Mouse (Mus musculus) right cerebral cortex, postnatal 14 days (tissue): ENCODE results near the gene Fgfr2.

ENCODE experiments used
- DNase-seq: peaks from one replicate; pipeline ENCODE4 v3.0.0; 2022

Fgfr2 gene

GRCm38 (mm10) chr7:130654562-130654961, 2468.6 kb downstream of the Fgfr2 start:
- DNase-seq = no peak

- no peak for DNase-seq
Observed at GRCm38 (mm10) chr7:130653036-130653555, 2470.1 kb downstream of the Fgfr2 start.

GRCm38 (mm10) chr7:130650621-130651020, 2472.5 kb downstream of the Fgfr2 start:
- DNase-seq = no peak

- no peak for DNase-seq
Observed at GRCm38 (mm10) chr7:130649257-130649656, 2473.9 kb downstream of the Fgfr2 start.

DNA sequence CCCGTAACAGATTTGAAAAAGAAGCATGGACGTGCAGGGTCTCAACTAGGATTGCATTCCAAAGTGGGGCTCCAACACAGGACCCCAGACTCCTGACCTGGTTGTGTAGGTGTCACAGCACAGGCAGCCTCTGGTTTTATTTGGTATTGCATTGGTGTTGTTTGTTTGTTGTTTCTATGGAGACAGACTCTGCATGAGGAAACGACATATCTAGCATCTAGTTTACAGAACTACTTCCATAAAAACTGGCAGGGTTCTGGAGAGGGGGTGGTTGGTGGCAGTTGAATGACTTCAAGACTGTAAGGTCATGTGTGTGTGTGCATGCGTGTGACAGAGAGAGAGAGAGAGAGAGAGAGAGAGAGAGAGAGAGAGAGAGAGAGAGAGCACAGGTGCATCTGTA, 2475.1 kb downstream of the Fgfr2 start:
- no peak for DNase-seq

DNA sequence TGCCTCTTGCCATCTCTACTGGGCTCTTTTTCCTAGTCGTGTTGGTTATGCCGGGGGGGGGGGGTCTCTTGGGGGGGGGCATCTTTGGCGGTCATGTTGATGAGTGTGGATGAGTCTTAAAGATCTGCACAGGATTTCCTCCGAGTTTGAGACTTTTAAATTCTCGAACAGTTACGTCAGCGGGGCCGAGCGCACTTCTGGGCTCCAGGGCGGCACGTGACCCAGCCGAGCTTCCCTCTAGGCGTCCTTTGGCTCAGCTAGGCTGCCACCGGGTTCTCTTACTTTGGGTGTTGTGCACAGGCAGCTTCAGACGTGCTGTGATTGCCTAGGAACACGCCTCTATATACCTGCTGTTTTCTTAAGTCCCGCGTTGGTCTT, 2476.4 kb downstream of the Fgfr2 start:
- peak; percentile 39 for DNase-seq

DNA sequence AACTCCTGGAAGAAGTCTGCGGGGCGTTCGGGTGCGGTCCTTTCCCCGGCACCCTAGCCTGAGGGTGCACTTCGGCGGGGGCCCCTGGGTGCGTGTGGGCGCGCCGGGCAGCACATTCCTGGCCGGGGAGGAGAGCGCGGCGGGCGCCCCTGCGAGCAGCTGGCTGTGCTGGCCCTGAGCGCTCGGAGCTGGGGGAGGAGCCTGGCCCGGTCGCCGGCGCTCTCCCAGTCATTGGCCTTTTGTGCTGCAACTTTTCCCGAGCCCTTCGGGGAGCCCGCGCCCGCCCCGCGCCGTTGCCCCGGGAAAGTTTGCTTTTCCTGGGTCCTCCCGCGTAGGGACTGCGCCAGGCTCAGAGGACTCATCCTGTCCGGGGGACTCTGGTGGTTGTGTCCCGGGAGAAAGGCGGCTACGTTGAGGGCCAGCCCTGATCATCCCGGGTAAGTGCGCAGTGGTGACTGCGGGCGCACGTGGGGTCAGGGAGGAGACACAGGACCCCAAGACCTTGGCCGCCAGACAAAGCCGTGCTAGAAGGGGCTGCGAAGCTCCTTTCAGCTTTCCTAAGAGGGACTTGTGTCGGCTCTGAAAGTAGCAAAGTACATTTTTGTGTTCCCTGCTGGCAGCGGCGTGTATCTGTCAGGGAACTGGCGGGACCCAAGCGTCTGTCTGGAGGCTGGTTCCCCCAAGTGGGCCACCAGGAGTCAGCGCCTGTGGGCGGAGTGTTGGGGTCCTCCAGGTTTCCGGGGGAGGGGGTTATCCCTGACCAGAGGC, 2477.0 kb downstream of the Fgfr2 start:
- DNase-seq = no peak

DNA sequence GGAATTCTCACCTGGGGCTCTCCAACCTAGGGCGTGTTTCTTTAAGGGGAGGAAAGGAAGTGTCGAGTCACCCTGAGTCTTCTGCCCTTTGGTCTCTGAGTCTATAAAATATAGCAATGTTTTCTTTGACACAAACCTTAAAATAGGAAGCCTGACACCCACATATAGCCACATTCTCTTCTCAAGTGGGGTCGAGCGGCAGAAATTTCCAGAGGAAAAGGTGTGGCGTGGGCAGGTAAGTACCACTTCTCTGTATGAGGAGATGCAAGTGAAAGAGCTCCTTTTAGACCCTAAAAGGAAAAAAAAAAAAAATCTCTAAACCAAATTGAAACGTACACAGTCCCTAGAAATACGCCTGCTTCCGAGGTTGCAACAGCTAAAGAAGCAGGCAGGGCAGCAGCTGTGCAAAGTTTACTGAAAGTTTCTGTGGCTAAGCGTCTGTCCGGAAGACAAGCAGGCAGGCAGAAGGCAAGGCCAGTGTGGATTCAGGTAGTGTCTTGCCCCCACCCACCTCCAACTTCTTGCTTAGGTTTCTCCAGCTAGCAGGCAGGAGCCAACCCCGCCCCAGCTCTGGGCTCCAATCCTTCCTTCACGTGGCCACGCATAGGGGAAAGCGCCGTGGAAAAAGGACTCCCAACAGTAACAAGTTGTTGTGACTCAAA, 2477.7 kb downstream of the Fgfr2 start:
- no peak for DNase-seq

DNA sequence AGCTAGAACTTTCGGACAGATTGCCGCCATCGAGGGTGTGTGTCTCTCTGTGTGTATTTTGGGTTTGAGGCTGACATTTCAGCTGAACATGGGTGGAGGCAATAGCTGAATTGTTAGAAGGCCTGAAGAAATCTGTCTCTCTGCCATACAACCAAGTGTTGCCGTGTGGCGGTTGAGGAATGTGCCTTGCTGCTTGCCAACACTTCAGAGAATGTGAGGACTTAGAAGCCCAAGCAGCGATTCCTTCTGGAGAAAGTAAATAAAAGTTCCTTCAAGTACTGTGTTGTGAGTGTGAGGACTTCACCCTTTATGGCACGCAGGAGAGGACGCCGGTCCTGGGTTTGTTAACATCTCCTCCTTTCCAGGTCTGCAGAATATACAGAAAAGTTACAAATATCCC, 2482.5 kb downstream of the Fgfr2 start:
- DNase-seq = no peak

- no peak for DNase-seq
Observed at GRCm38 (mm10) chr7:130637811-130638210, 2485.3 kb downstream of the Fgfr2 start.

DNA sequence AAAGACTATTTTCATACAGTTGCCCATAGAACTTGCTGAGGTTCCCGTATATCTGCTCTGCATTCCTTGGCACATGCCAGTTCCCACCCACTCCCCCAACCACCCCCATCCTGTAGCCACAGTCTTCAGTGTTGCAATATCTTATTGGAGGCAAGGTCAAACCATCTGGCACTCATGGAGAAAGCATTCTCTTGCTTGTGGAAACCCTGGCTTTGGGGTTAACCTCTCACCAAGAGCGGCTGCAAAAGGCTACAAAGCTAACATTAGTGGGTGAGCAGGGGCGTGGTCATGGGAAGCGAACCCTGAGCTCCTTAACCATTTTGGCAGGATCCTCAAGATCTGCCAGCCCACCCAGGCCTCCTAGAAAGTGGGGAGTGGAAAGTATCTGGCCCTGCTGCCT, 2486.2 kb downstream of the Fgfr2 start:
- no peak for DNase-seq

GRCm38 (mm10) chr7:130636274-130636673, 2486.9 kb downstream of the Fgfr2 start:
- DNase-seq = no peak

- no peak for DNase-seq
Observed at GRCm38 (mm10) chr7:130635212-130635611, 2487.9 kb downstream of the Fgfr2 start.

- no peak for DNase-seq
Observed at GRCm38 (mm10) chr7:130634259-130634871, 2488.8 kb downstream of the Fgfr2 start.

DNA sequence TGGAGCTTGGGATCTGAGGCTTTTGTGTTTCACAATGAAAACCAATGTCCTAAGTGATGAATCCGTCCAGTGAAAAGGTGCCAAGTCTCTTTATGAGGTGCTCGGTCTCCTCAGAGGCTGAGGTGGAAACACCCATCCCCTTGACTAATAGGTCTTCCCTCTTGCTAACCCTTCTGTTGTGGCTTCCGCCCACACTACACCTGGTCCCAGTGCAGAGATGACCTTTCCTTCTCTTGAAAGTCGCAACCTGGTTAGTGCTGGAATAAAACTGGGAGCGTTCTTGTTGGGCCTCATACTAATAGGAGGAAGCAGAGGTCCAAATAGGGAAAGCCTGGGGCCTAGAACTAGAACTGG, 2490.8 kb downstream of the Fgfr2 start:
- no peak for DNase-seq

GRCm38 (mm10) chr7:130631553-130632378, 2491.4 kb downstream of the Fgfr2 start:
- peak; percentile 38 for DNase-seq

- DNase-seq = no peak
Observed at GRCm38 (mm10) chr7:130630956-130631355, 2492.2 kb downstream of the Fgfr2 start.

DNA sequence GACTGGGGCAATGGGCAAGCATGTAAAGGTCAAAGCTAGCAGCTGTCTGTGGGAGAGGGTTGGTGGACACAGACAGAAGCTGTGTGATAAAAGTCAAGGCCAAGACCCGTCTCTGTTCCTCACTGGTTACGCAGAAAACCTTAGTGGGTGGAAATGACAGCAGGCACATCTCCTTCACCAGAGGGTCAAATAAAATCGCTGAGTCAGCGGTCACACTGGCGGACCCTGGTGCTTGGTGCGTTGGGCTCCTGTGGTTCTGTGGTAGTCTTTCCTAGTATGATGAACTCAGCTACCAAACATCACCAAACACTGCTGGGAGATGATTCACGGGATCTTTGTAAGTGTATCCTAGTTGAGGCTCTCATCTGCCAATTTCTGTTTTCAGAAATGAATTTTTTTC, 2493.2 kb downstream of the Fgfr2 start:
- no peak for DNase-seq

GRCm38 (mm10) chr7:130628601-130629000, 2494.5 kb downstream of the Fgfr2 start:
- DNase-seq = no peak

- no peak for DNase-seq
Observed at GRCm38 (mm10) chr7:130625361-130625760, 2497.8 kb downstream of the Fgfr2 start.

DNA sequence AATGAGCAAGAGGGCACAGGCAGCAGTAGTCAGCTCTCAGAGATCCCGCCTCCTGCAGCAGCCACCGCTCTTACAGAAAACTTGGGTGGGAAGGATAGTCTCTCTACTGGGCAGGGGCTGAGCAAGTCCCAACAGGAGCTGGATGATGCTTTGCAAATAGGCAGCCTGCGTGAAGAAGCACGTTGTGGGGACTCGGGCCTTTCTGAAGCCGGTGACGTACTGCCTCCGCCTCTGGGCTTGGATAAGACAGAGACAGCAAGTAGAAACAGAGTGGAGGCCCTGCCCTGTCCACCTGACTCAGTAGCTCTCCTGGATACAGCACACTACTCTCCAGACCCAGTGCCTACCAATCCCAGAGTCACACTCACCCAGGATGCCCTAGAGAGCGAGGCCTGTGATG, 2498.9 kb downstream of the Fgfr2 start:
- DNase-seq = no peak

- peak; percentile 11 for DNase-seq
Observed at GRCm38 (mm10) chr7:130622359-130622758, 2500.8 kb downstream of the Fgfr2 start.

GRCm38 (mm10) chr7:130621953-130622352, 2501.2 kb downstream of the Fgfr2 start:
- no peak for DNase-seq
